Mouse (Mus musculus) forebrain, embryonic 14.5 days (tissue): ENCODE measurements around the gene Capn7. TPM values are rescaled to one million over a fixed set of nuclear protein-coding genes. Genes with fewer than 3 reads are reported as not detected.

ENCODE experiments used
- ATAC-seq: fragments of 200-750 bp; cut with Nextera tagmentation; 2 replicates; pipeline ENCODE4 v1.8.0; 2017; ENCODE audit warnings: mild to moderate bottlenecking, moderate library complexity
- DNase-seq: peaks from one replicate; pipeline ENCODE4 v3.0.0-alpha.2; 2015; ENCODE audit warnings: low spot score
- H3K27ac ChIP-seq: fragments of 300-500 bp; sonication (generic); 2 replicates; pipeline ENCODE4 v1.5.1; 2014; ENCODE audit warnings: low read depth, mild to moderate bottlenecking, control low read depth, low read length, moderate library complexity
- H3K27me3 ChIP-seq: fragments of 300-500 bp; sonication (generic); replicated peaks from 2 replicates; pipeline ENCODE4 v1.6.1; 2014; ENCODE audit warnings: low read length, control low read depth, mixed read lengths; ENCODE audit not compliant: control insufficient read depth, insufficient read depth
- H3K36me3 ChIP-seq: fragments of 300-500 bp; sonication (generic); 2 replicates; pipeline ENCODE4 v1.6.1; 2014; ENCODE audit warnings: low read length, control low read depth; ENCODE audit not compliant: control insufficient read depth, insufficient read depth
- H3K4me1 ChIP-seq: fragments of 300-500 bp; sonication (generic); 2 replicates; pipeline ENCODE4 v1.6.1; 2014; ENCODE audit warnings: antibody characterized with exemption, low read length, control low read depth; ENCODE audit not compliant: control insufficient read depth, insufficient read depth
- H3K4me2 ChIP-seq: fragments of 300-500 bp; sonication (generic); 2 replicates; pipeline ENCODE4 v1.6.1; 2014; ENCODE audit warnings: mild to moderate bottlenecking, control low read depth, low read length
- H3K4me3 ChIP-seq: fragments of 300-500 bp; sonication (generic); 2 replicates; pipeline ENCODE4 v1.5.1; 2014; ENCODE audit warnings: low read depth, low read length, control low read depth
- H3K9ac ChIP-seq: fragments of 300-500 bp; sonication (generic); 2 replicates; pipeline ENCODE4 v1.6.1; 2014; ENCODE audit warnings: mild to moderate bottlenecking, low read length, control low read depth, moderate library complexity
- H3K9me3 ChIP-seq: fragments of 300-500 bp; sonication (generic); replicated peaks from 2 replicates; pipeline ENCODE4 v1.6.1; 2016; ENCODE audit warnings: low read length, control low read depth, mixed read lengths; ENCODE audit not compliant: control insufficient read depth
- WGBS: fragments of 180-500 bp; shearing (Covaris S2); extraction: QIAGEN DNeasy Blood & Tissue Kit; methylation state at CpG from one replicate; pipeline ENCODE4 v1.1.7; 2014; 5-methylcytosine and 5-hydroxymethylcytosine counted together
- polyA plus RNA-seq: library from polyadenylated mRNA; unstranded; fragments of >200 nt; fragmentation: Nextera tagmentation; extraction: Ambion mirVana; gene quantifications from 2 replicates; pipeline ENCODE4 v1.2.1, GENCODE M21; 2014

Gene Capn7
- polyA plus RNA-seq, 1 experiment from 2014 or later = 61.9 TPM

DNA sequence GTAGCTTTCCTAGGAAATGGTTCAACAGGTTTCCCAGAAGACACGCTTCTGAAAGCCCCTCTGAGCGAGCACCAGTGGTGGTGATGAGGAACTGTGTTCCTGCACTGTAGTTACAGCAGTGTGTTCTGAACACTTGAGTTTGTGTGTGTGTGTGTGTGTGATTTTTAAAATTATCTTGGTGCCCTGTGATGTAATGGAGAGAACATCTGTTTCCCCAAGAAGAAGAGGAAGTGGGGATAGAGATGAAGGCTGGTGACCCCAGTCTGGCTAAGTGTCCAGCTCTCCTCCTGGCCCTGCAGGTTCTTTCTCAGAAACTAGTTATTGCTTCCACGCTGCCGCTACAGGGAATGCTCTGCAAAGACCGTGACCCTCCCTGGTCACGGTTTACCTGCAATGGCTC is 38.0 kb downstream of the Capn7 start:
- ATAC-seq = no peak
- Histone ChIP-seq H3K9me3 (no peaks in the 10 kb centered on the region), H3K27ac (no peak overlapping the region), H3K4me3 (no peak overlapping the region), H3K36me3 (peaks cover 94% of the 10 kb centered on the region), H3K9ac (no peak overlapping the region), H3K4me2 (no peak overlapping the region), H3K27me3 (no peaks in the 10 kb centered on the region), H3K4me1 (no peaks in the 10 kb centered on the region)
- no peak for DNase-seq
- 94% methylated on average over 6 of the region's 6 CpGs for WGBS

- Histone ChIP-seq H3K27ac (no peak overlapping the region), H3K9me3 (no peaks in the 10 kb centered on the region), H3K4me3 (no peak overlapping the region), H3K36me3 (peaks cover 76% of the 10 kb centered on the region), H3K27me3 (no peaks in the 10 kb centered on the region), H3K4me2 (no peak overlapping the region), H3K9ac (no peak overlapping the region), H3K4me1 (no peaks in the 10 kb centered on the region)
- ATAC-seq (no peak), DNase-seq (no peak)
- 85% methylated on average over 3 of the region's 3 CpGs for WGBS
These were observed 39.9 kb downstream of the Capn7 start for GRCm38 (mm10) chr14:31376331-31376730.

DNA sequence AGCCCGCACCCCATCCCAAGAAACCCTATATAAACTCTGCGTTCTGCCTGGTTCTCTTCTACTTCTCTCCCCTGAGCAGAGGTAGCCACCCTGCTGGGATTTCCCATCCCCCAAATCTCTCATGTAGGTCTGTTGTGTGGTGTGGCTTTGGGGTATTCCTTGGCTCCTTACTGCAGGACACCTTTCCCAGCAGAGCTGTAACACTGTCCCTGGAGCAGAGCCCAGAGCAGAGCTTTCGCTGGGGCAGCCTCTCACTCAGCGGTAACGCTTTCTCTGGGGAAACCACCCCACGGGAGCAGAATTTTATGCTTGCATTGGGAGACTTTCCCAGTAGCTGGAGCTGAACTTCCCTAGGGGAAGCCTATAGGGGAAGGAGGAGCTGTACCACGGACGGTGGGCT is 45.8 kb downstream of the Capn7 start:
- H3K36me3 ChIP-seq = peaks cover 36% of the 10 kb centered on the region

DNA sequence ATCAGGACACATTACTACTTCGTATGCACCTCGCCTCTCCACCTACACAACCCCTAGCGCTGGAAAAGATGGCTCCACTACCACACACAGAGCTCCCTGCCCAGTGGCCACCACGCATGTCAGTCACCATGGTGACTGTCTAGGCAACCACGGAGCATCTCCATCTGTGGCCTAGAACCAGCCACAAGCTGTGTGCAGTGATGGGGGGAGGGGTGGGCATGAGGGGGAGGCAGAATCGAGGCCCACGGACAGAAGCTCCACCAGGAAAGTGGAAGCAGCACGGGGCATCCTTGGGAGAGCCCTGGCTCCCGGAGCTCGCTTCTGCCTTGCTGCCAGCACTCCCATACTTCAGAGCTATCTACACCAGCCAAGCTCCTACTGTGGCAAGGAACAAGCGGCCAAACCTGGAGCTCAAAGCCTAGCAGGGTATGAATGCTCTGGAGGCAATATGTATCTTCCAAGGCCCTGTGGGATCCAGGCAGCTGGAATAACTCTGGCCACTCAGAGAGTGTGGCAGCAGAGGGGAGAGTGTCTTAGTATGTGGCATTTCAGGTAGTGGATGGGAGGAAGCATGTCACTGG is 47.1 kb downstream of the Capn7 start:
- 84% methylated on average over 11 of the region's 11 CpGs for WGBS
- Histone ChIP-seq H3K9ac (no peak overlapping the region), H3K4me2 (no peak overlapping the region), H3K27ac (no peak overlapping the region), H3K27me3 (no peaks in the 10 kb centered on the region), H3K4me1 (no peaks in the 10 kb centered on the region), H3K36me3 (peaks cover 26% of the 10 kb centered on the region), H3K4me3 (no peak overlapping the region), H3K9me3 (no peaks in the 10 kb centered on the region)
- ATAC-seq = no peak
- no peak for DNase-seq

More for the DNA sequence above, 45.8 kb downstream of the Capn7 start:
- Histone ChIP-seq H3K4me3 (no peak overlapping the region), H3K9ac (no peak overlapping the region), H3K9me3 (no peaks in the 10 kb centered on the region), H3K4me1 (no peaks in the 10 kb centered on the region), H3K4me2 (no peak overlapping the region), H3K27ac (no peak overlapping the region), H3K27me3 (no peaks in the 10 kb centered on the region)
- DNase-seq (no peak), ATAC-seq (no peak)
- WGBS = 84% methylated on average over 8 of the region's 8 CpGs

GRCm38 (mm10) chr14:31384366-31385323 is 48.2 kb downstream of the Capn7 start:
- no peak for ATAC-seq
- Histone ChIP-seq H3K36me3 (peaks cover 18% of the 10 kb centered on the region), H3K4me1 (no peaks in the 10 kb centered on the region), H3K9ac (no peak overlapping the region), H3K4me3 (no peak overlapping the region), H3K4me2 (no peak overlapping the region), H3K27me3 (no peaks in the 10 kb centered on the region), H3K9me3 (no peaks in the 10 kb centered on the region), H3K27ac (no peak overlapping the region)
- 72% methylated on average over 13 of the region's 13 CpGs for WGBS
- DNase-seq = no peak

GRCm38 (mm10) chr14:31385406-31385805 is 49.0 kb downstream of the Capn7 start:
- Histone ChIP-seq H3K27me3 (no peaks in the 10 kb centered on the region), H3K27ac (no peak overlapping the region), H3K4me1 (no peaks in the 10 kb centered on the region), H3K4me2 (no peak overlapping the region), H3K9me3 (no peaks in the 10 kb centered on the region), H3K9ac (no peak overlapping the region), H3K4me3 (no peak overlapping the region), H3K36me3 (peaks cover 18% of the 10 kb centered on the region)
- DNase-seq (no peak), ATAC-seq (no peak)
- 90% methylated on average over 5 of the region's 5 CpGs for WGBS

DNA sequence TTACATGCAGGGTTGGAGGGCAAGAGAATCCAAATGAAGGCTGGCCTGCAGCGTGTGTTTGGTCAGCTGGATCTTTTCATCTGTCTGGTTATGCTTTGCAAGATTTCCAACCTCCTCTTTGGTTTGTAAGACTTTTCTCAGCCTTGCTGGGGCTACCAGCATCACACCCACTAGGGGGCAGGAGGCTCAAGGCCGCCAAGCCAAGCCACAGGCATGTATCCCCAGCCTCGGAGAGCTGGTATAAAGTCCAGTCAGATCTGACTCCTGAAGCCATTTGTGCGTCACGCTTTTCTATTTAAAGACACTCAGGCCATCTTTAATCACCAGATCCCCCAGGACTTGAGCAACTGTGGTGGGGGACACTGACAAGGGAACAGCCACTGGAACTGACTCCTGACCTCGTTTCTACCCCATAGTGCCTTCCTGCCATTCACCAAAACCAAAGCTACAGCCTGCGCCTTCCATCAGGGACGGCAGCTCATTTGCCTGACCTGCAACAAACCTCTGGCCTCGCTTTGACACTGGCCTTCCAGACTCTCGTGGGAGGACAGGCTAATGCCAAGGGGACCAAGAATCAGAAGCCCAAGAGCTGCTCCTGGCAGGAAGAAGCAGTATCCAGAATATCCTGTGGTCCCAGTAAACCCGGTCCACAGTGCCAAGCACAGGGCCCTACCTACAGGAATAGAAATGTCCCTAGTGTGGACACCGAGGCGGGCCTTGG is 49.7 kb downstream of the Capn7 start:
- no peaks in the 10 kb centered on the region for H3K27me3 ChIP-seq
- WGBS = 59% methylated on average over 13 of the region's 13 CpGs
- DNase-seq (peak; percentile 55), ATAC-seq (no peak)
- no peak overlapping the region for H3K9ac ChIP-seq
- H3K4me3 ChIP-seq = no peak overlapping the region
- peaks cover 18% of the 10 kb centered on the region for H3K36me3 ChIP-seq
- H3K4me2 ChIP-seq = no peak overlapping the region
- H3K9me3 ChIP-seq = no peaks in the 10 kb centered on the region
- no peak overlapping the region for H3K27ac ChIP-seq
- H3K4me1 ChIP-seq = no peaks in the 10 kb centered on the region

DNA sequence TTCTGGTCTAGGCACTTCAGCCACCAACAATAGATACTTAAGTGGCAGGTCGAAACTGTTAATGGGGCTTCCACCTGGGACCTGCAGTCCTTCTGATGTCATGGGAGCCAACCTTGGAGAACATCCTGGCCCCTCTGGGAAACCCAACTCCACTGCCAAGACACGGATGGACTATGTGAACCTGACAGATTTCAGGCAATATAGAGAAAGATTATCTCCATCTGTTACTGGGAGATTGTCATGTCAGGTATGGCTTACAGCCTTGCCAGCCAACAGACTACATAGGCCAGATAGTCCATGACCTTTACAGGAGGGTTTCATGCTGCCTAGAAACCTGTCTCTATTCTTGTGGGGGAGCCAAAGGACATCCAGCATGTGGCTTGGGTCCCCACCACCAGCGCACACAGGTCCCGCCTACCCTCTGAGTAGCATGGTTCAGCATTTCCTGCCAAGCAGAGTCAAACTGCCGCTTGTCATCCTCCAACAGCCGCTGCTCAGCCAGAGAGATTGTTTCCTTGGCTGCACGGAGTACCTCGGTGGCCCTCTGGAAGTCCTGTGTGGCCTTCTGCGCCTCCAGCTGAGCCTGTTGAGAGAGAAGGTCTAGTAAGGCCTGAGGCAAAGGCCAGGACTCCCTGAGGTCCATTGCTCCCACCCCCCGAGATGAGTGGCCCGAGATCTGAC is 51.0 kb downstream of the Capn7 start:
- Histone ChIP-seq H3K9me3 (no peaks in the 10 kb centered on the region), H3K36me3 (peaks cover 16% of the 10 kb centered on the region), H3K27me3 (no peaks in the 10 kb centered on the region), H3K4me2 (no peak overlapping the region), H3K4me3 (no peak overlapping the region), H3K9ac (no peak overlapping the region), H3K4me1 (no peaks in the 10 kb centered on the region), H3K27ac (no peak overlapping the region)
- DNase-seq (no peak), ATAC-seq (no peak)
- WGBS = 86% methylated on average over 11 of the region's 11 CpGs
